Mouse (Mus musculus) urinary bladder, adult 18-20 months (tissue): ENCODE data around the gene Exosc3.

Experiments
- DNase-seq, 2 experiments: peaks; one replicate each; pipeline ENCODE4 v3.0.0; 2022; ENCODE audit warnings: low spot score in 2 of 2, mixed read lengths in 2 of 2

The Exosc3 gene

DNA sequence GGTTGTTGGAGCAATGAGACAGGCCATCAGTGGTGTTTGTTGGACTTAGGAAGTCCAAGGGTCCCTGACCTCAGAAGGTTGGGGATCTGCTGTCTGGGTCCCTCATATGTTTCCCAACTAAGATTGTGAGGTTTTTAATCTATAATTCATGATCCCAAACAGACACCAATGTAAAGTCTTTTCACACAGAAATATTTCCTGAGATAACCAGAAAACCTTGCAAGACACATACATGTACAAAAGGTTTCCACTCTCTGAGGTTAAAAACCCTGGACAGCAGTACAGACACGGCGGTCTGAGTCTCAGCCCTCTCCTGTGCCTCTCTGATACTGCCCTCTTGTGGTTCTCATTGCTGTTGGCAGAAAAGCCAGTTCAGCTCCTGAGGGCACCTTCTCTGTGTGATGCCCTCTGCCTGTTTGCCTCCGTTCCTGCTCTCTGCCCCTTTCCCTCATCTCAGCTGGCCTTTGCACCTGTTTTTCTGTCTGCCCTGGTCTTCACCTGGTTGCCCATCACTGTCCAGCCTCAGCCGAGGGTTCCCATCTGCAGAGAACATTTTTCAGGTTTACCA lies 62.5 kb downstream of the Exosc3 start:
- DNase-seq = peak; percentile 10 to 11

DNA sequence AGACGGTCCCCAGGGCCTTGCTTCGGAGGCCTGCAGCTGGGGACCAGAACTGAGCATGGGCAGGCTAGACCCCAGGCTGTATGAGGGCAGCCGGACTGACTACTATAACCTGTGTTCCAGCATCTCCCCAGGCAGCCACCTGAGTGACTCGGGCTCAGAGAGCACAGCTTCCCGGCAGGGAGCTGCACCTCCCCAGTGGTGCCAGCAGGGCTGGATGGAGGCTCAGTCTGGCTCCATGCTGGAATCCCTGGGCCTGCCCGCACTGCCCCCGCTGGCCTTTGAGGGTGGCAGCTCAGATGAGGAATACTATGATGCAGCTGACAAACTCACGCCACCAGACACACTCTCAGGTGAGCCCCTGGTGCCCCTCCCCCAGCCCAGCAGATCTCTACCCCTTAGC lies 63.2 kb downstream of the Exosc3 start:
- no peak for DNase-seq

DNA sequence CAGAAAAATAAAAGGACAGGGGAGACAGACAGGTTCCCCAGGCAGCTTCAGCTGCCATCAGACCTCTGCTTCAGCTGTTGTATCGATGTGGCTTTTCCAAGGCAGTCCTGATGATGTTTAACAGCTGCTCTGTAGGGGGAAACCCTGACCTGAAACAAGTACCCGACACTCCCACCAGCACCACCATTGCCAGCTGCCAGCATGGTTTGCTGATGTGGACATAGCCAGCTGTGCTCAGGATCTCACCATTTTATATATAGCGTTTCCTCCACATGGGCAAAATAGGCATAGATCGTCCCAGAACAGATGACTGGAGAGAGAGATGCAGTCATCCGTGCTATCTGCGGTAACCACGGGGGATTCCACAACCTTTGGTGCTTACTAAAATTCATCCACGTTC lies 66.8 kb downstream of the Exosc3 start:
- no peak for DNase-seq

DNA sequence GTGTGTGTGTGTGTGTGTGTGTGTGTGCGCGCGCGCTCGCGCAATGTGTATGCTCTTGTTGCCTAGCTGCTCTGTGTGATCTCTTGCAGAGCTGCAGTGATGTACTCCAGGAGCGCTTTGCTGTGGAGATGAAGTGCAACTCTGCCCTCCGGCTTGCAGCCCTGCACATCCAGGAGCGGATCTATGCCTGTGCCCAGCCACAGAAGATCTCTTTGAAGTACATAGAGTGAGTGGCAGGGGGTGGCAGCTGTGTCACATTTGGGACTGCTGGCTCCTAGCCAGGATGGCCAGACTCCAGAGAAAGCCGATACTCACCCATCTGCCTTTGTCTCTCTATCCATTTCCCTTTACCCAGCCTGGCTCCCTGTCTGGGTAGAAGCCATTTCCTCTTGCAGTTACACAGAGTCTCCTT lies 71.5 kb downstream of the Exosc3 start:
- no peak for DNase-seq

DNA sequence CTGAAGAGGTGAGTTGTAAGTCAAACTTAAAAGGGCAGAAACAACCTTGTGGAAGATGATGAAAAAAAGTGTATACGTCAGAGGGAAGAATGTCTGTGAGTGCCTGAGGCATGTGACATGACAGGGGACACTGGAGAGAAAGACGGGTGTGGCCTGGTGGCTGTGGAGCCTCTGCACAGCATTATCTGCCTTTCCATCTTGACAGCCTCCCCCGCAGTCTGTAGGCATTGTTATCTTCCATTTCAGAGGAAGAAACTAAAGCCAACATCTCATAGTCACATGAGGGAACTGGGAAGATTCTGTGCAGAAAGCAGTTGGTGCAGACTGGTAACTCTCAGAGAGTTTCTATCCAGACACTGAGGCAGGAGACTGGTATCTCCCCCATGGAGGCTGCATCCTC lies 74.6 kb downstream of the Exosc3 start:
- DNase-seq = no peak
